Mouse (Mus musculus) liver, postnatal 0 days (tissue): Measurements from ENCODE around the gene Exog. TPM values are rescaled to one million over a fixed set of nuclear protein-coding genes. Genes with fewer than 3 reads are reported as not detected.
A peak's percentile ranks its signal among the peaks of the same experiment; 100 is the strongest.

ENCODE experiments used
- ATAC-seq: fragments of 200-750 bp; cut with Nextera tagmentation; 2 replicates; pipeline ENCODE4 v1.8.0; 2017; ENCODE audit warnings: mild to moderate bottlenecking, moderate library complexity
- DNase-seq: peaks from one replicate; pipeline ENCODE4 v3.0.0-alpha.2; 2016
- H3K27ac ChIP-seq: fragments of 300-500 bp; sonication (generic); 2 replicates; pipeline ENCODE4 v1.5.1; 2014; ENCODE audit warnings: antibody characterized with exemption, moderate library complexity, mild to moderate bottlenecking, low read depth
- H3K27me3 ChIP-seq: fragments of 300-500 bp; sonication (generic); 2 replicates; pipeline ENCODE4 v1.6.1; 2014; ENCODE audit warnings: low read length, control low read depth, mixed read lengths; ENCODE audit not compliant: insufficient read depth
- H3K36me3 ChIP-seq: fragments of 300-500 bp; sonication (generic); replicated peaks from 2 replicates; pipeline ENCODE4 v1.6.1; 2014; ENCODE audit warnings: mild to moderate bottlenecking, control low read depth, low read length, moderate library complexity, mixed read lengths; ENCODE audit not compliant: insufficient read depth
- H3K4me1 ChIP-seq: fragments of 300-500 bp; sonication (generic); 2 replicates; pipeline ENCODE4 v1.6.1; 2014; ENCODE audit warnings: antibody characterized with exemption, mild to moderate bottlenecking, control low read depth; ENCODE audit not compliant: insufficient read depth
- H3K4me2 ChIP-seq: fragments of 300-500 bp; sonication (generic); 2 replicates; pipeline ENCODE4 v1.6.1; 2014; ENCODE audit warnings: low read depth, mild to moderate bottlenecking, low read length, moderate library complexity, mixed read lengths
- H3K4me3 ChIP-seq: fragments of 300-500 bp; sonication (generic); 2 replicates; pipeline ENCODE4 v1.5.1; 2014; ENCODE audit warnings: low read depth, low read length
- H3K9ac ChIP-seq: fragments of 300-500 bp; sonication (generic); replicated peaks from 2 replicates; pipeline ENCODE4 v1.6.1; 2014; ENCODE audit warnings: mild to moderate bottlenecking, moderate library complexity
- H3K9me3 ChIP-seq: fragments of 300-500 bp; sonication (generic); 2 replicates; pipeline ENCODE4 v1.6.1; 2016; ENCODE audit warnings: mild to moderate bottlenecking, control low read depth, low read length, mixed read lengths
- CTCF ChIP-seq: sonication (generic); IDR thresholded peaks from 2 replicates; pipeline ENCODE4 v1.5.1; 2016; ENCODE audit warnings: antibody characterized with exemption, low read depth
- EP300 ChIP-seq: IDR thresholded peaks from 2 replicates; pipeline ENCODE4 v1.6.1; 2016; ENCODE audit warnings: antibody characterized with exemption, low read depth, mild to moderate bottlenecking
- WGBS: fragments of 180-500 bp; shearing (Covaris S2); extraction: QIAGEN DNeasy Blood & Tissue Kit; methylation state at CpG from one replicate; pipeline ENCODE4 v1.1.7; 2014; ENCODE audit not compliant: insufficient replicate concordance; 5-methylcytosine and 5-hydroxymethylcytosine counted together
- polyA plus RNA-seq: library from polyadenylated mRNA; unstranded; fragments of >200 nt; fragmentation: Nextera tagmentation; extraction: Ambion mirVana; gene quantifications from 2 replicates; pipeline ENCODE4 v1.2.1, GENCODE M21; 2015

The Exog gene
- 3.0 and 3.8 TPM in 2 replicates for polyA plus RNA-seq

DNA sequence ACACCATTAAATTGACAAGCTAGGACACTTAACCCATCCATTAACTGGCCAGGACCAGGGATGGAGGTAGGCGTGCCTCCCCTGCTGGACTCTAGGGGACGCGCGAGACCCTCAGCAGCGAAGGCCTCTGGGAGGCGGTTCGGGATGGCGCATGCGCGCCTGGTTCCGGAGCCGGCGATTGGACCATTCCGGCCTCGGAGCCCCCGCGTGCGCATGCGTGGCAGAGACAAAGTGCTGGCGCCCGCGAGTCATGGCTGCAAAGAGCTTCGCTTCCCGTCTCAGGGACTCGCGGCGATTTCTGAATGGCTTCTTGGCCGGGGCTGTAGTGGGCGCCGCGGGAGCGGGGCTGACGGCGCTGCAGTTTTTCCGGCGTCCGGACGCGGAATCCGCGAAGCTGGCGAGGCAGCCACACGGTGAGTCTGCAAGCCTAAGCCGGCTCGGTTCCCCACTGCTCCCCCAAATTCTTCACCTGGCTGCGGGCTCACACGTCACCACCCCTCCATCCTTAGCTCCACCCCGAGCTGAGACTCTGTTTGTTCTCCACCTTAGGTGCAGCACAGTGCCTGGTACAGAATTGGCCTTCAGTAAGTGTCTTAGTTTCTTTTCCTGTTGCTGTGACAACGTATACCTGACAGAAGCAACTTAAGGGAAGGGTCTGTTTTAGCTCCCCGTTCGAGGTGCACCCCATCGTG lies at the start of gene Exog:
Gene Exog, plus strand, starts transcription at position 206 of the 692 bp plus-strand sequence.
- peak; percentile 89 for ATAC-seq
- Histone ChIP-seq H3K9ac (peak within 1 kb of the TSS; percentile 84), H3K9me3 (no peaks in the 10 kb centered on the region), H3K4me2 (peak within 1 kb of the TSS; percentile 96), H3K36me3 (peaks cover 17% of the 10 kb centered on the region), H3K27me3 (no peaks in the 10 kb centered on the region), H3K4me1 (peaks cover 13% of the 10 kb centered on the region), H3K27ac (peak within 1 kb of the TSS; percentile 73), H3K4me3 (peak within 1 kb of the TSS; percentile 81)
- WGBS: under 1% methylated on average over 52 of the region's 52 CpGs
- peak; percentile 81 for TF ChIP-seq CTCF
- no peak for TF ChIP-seq EP300
- peak; percentile 95 for DNase-seq

DNA sequence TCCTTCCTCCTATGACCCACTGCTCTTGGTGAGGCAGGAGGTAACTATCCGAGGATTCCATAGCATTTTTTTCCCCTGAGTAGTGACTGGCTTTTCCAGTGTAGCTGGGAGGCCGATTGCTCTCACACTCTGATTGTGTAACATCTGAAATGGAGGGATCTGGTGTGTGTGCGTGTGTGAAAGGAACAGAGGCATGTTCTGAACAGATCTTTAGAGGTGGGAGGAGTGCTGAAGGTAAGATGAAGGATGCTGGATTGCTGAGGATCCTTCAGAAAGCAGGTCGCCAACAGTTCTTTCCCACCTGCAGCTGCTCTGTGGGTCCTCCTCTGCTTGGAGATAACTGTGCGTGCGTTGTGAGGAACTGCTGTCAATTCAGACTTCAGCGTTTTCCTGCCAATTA lies 43.4 kb upstream of the Exog start:
- WGBS: under 1% methylated on average over 7 of the region's 7 CpGs
- ATAC-seq (peak; percentile 43), DNase-seq (no peak)
- no peaks in the 10 kb centered on the region for H3K36me3 ChIP-seq
- no peaks in the 10 kb centered on the region for H3K9me3 ChIP-seq
- H3K4me1 ChIP-seq: peaks cover 23% of the 10 kb centered on the region
- peak overlapping the region; percentile 93 for H3K4me2 ChIP-seq
- TF ChIP-seq CTCF: no peak
- TF ChIP-seq EP300: no peak
- H3K9ac ChIP-seq: peak overlapping the region; percentile 57
- peaks cover 15% of the 10 kb centered on the region for H3K27me3 ChIP-seq
- peak overlapping the region; percentile 68 for H3K4me3 ChIP-seq
- H3K27ac ChIP-seq: peak overlapping the region; percentile 61

DNA sequence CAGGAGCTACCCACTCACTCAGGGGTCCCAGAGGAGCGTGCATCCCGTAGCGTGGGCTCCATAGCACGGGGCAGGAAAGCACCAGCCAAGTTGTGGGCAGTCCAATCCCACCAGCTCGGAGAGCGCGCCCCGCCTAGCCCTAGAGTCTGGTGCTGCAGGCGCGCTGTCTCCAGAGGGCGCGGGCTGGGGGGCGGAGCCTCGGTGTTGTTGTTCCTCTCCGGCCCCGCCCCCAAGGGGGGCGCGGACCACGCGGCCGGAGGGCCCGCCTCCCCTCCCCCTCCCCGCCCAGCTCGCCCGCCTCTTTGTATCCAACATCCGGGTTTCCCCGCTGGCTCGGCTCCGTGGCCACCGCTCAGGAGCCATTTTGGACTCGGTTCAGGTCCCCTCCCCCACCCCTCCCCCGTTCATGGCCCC lies 42.9 kb upstream of the Exog start, which contains the start of gene Acvr2b:
Gene Acvr2b, plus strand, starts transcription at position 318 of the 414 bp plus-strand sequence.
- peak; percentile 45 for TF ChIP-seq CTCF
- no peak for TF ChIP-seq EP300
- H3K4me2 ChIP-seq: peak within 1 kb of the TSS; percentile 93
- under 1% methylated on average over 19 of the region's 32 CpGs for WGBS
- peaks cover 23% of the 10 kb centered on the region for H3K4me1 ChIP-seq
- no peaks in the 10 kb centered on the region for H3K9me3 ChIP-seq
- DNase-seq (peak; percentile 93), ATAC-seq (peak; percentile 91)
- H3K27me3 ChIP-seq: peaks cover 15% of the 10 kb centered on the region
- peak within 1 kb of the TSS; percentile 87 for H3K9ac ChIP-seq
- H3K27ac ChIP-seq: peak within 1 kb of the TSS; percentile 96
- H3K36me3 ChIP-seq: no peaks in the 10 kb centered on the region
- peak within 1 kb of the TSS; percentile 68 for H3K4me3 ChIP-seq

DNA sequence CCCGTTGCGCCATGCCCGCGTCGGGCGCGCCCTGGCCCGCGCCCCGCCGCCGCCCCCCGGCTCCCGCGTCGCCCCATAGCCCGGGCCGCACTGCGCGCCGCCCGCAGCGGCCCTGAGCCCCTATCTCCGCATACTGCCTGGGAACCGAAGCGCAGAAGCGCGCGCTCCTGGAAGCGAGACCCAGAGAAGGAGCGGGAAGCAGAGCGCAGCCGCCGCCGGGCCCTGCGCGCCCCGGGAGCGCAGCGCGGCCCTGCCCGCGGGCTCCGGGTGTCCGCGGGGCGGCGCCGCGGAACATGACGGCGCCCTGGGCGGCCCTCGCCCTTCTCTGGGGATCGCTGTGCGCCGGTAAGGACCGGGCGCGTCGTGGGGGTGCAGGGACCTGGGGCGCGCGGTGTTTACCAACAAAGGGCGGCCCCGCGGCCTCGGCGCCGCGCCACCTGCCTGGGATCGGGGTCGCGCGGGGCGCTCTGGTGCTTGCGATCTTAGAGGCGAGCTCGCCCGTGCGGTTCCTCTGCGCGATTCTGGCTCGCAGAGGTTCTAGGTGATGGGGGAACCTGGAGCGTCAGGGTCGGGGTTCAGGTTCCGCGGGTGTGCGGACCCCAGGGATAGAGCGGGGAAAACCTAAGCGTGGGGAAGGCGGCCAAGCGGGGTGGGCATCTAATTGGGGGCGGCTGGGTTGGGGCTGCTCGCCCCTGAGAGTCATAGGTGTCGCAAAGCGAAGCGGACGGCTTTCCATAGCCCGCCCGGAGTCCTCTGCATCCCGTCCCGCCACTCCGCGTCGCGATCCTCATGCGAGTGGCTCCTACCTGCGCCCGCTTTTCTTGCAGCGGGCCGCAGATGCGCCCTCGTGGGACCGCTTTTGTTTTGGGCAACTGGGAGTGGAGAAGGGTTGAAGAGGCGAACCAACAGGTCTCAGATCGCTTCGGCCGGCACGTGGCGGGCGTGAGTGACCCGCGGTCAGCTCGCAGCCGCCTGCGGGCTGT lies 42.2 kb upstream of the Exog start:
- DNase-seq: peak; percentile 49
- Histone ChIP-seq H3K4me1 (peaks cover 23% of the 10 kb centered on the region), H3K9ac (peak overlapping the region; percentile 87), H3K27ac (peak overlapping the region; percentile 96), H3K4me3 (peak overlapping the region; percentile 68), H3K27me3 (peaks cover 15% of the 10 kb centered on the region), H3K4me2 (peak overlapping the region; percentile 93), H3K36me3 (no peaks in the 10 kb centered on the region), H3K9me3 (no peaks in the 10 kb centered on the region)
- no peak for TF ChIP-seq EP300
- TF ChIP-seq CTCF: no peak
- ATAC-seq: peak; percentile 56
- WGBS: under 1% methylated on average over 79 of the region's 127 CpGs

DNA sequence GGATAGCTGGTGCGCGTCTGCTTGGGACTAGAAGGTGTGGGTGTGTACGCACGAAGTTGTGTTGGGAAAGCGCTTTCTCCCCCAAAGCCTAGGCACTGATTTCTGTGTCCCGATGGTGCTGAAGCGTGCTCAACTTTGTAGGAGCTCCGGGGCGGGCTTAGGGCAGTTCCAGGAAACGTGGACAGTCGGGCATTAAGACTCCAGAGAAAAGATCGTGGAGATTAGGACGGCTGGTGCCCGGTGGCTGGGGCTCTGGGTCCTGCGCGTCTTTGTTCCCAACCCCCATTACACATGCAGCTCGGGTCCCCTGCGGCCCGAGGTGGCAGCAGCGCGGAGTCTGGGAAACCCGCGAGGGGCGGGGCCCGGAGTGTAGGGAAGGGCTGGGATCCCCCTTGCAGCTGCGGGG lies 41.5 kb upstream of the Exog start:
- peak overlapping the region; percentile 93 for H3K4me2 ChIP-seq
- peak; percentile 33 for DNase-seq
- H3K36me3 ChIP-seq: no peaks in the 10 kb centered on the region
- H3K27me3 ChIP-seq: peaks cover 15% of the 10 kb centered on the region
- no peak for ATAC-seq
- H3K9me3 ChIP-seq: no peaks in the 10 kb centered on the region
- H3K27ac ChIP-seq: no peak overlapping the region
- H3K4me1 ChIP-seq: peaks cover 23% of the 10 kb centered on the region
- WGBS: under 1% methylated on average over 25 of the region's 26 CpGs
- peak overlapping the region; percentile 87 for H3K9ac ChIP-seq
- TF ChIP-seq CTCF (no peak), EP300 (no peak)
- H3K4me3 ChIP-seq: peak overlapping the region; percentile 68

DNA sequence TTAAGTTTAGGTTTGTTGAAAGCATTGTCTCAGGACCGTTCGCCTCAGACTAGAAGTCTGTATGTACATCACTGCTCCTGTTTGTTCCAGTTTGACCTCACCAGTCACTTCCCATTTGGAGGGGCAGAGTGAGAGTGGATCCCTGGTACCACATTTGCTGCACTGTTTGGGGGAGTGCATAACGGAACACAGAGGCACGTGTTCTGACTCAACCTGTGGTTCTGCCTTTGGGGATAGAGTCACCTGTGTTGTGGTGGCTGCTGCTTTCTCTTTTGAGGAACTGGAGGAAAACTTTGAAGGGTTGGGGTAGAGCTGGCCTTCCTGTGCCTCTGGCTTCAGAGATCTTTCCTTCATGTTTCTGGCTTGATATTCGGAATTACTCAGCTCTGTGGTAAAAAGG lies 40.7 kb upstream of the Exog start:
- DNase-seq: no peak
- peaks cover 23% of the 10 kb centered on the region for H3K4me1 ChIP-seq
- H3K36me3 ChIP-seq: no peaks in the 10 kb centered on the region
- no peak overlapping the region for H3K9ac ChIP-seq
- no peak for ATAC-seq
- no peak overlapping the region for H3K4me2 ChIP-seq
- no peaks in the 10 kb centered on the region for H3K9me3 ChIP-seq
- H3K27ac ChIP-seq: no peak overlapping the region
- H3K4me3 ChIP-seq: no peak overlapping the region
- TF ChIP-seq CTCF (no peak), EP300 (no peak)
- 46% methylated on average over 5 of the region's 5 CpGs for WGBS
- H3K27me3 ChIP-seq: peaks cover 15% of the 10 kb centered on the region
